Comparison of ENCODE assay signal across 8 mouse cellular contexts in the genomic region with DNA sequence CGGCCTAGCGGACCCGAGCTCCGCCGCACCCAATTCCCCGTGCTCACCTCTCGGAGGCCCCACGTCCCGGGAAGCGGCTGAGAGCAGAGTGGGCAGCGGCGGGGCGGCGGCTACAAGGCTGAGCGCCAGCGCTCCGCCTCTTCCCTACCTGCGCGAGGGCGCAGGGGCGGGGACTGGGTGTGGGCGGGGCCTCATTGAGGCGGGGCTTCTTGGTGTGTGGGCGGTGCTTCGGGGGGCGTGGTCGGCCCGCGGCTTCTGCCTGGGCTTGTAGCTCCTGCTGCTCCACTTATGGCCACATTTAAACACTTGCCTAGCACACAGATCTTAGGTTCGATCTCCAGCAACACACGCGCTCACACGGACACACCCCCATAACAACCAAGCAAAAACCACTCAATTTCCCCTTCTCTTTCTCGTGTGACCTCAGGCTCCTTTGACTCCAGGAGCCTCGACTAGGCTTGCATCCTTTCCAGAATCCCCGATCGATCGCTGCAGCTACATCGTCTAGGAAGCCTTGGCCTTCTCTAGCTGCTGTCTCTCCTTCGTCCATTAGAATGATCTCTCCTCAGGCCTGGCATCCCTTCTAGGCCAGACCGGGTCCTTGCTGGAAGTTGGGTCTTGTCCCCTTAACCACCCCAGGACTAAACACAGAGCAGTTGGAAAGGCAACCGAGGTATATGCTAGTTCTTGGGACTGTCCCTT. TPM values are rescaled to one million over a fixed set of nuclear protein-coding genes. Genes with fewer than 3 reads are reported as not detected.
DNase-seq lines count a peak whose midpoint lies in the region; ATAC-seq and TF ChIP-seq lines count a peak whose summit lies in the region.

No protein-coding gene starts in this region.

- TF ChIP-seq CTCF in E14TG2a.4 (conservative IDR thresholded peaks at IDR 0.05; ENCODE audit: low read length): no peak

- ATAC-seq in forebrain, embryonic 14.5 days: peak; percentile 53
- peak; percentile 54 for ATAC-seq in limb, embryonic 15.5 days (ENCODE audit: insufficient number of reproducible peaks, low FRiP score, low TSS enrichment, low read depth)
- ATAC-seq in midbrain, embryonic 16.5 days: no peak
- peak; percentile 74 for ATAC-seq in stomach, embryonic 14.5 days (ENCODE audit: insufficient number of reproducible peaks, insufficient read depth, low FRiP score, low read depth)

- H3K4me1 ChIP-seq in E14TG2a.4 (replicated peaks; ENCODE audit: low read depth, low read length): peaks cover 72% of the 10 kb centered on the region
- H3K4me1 ChIP-seq in forebrain, embryonic 14.5 days (ENCODE audit: control insufficient read depth, insufficient read depth, low read length): no peaks in the 10 kb centered on the region
- peaks cover 72% of the 10 kb centered on the region for H3K4me1 ChIP-seq in hindbrain, embryonic 10.5 days (replicated peaks)
- peaks cover 51% of the 10 kb centered on the region for H3K4me1 ChIP-seq in limb, embryonic 15.5 days
- H3K4me1 ChIP-seq in midbrain, embryonic 16.5 days (ENCODE audit: control insufficient read depth, insufficient read depth, low read length): peaks cover 5% of the 10 kb centered on the region; the same call in 1 of the 2 replicates
- H3K4me1 ChIP-seq in stomach, embryonic 14.5 days (ENCODE audit: control insufficient read depth, insufficient read depth, low read length): peaks cover 33% of the 10 kb centered on the region

- H3K27ac ChIP-seq in forebrain, embryonic 14.5 days (ENCODE audit: low read depth, low read length): no peak overlapping the region
- peak overlapping the region; percentile 78 for H3K27ac ChIP-seq in hindbrain, embryonic 10.5 days
- 0 out of 2 replicates have a peak overlapping the region, but pooled peaks have one; percentile 5 for H3K27ac ChIP-seq in limb, embryonic 15.5 days
- no peak overlapping the region for H3K27ac ChIP-seq in midbrain, embryonic 16.5 days (ENCODE audit: low read length)
- no peak overlapping the region for H3K27ac ChIP-seq in stomach, embryonic 14.5 days (ENCODE audit: low read length)

- H3K9ac ChIP-seq in forebrain, embryonic 14.5 days (ENCODE audit: low read length): peak overlapping the region; percentile 54
- peak overlapping the region; percentile 47 for H3K9ac ChIP-seq in limb, embryonic 15.5 days
- H3K9ac ChIP-seq in midbrain, embryonic 16.5 days (ENCODE audit: low read depth, low read length): peak overlapping the region; percentile 56
- peak overlapping the region; percentile 57 for H3K9ac ChIP-seq in stomach, embryonic 14.5 days (replicated peaks; ENCODE audit: low read depth, low read length)

- H3K36me3 ChIP-seq in E14TG2a.4 (ENCODE audit: insufficient read depth, low read length): peaks cover 13% of the 10 kb centered on the region
- no peaks in the 10 kb centered on the region for H3K36me3 ChIP-seq in forebrain, embryonic 14.5 days (ENCODE audit: control insufficient read depth, insufficient read depth, low read length)
- H3K36me3 ChIP-seq in hindbrain, embryonic 10.5 days: no peaks in the 10 kb centered on the region
- H3K36me3 ChIP-seq in limb, embryonic 15.5 days: no peaks in the 10 kb centered on the region
- H3K36me3 ChIP-seq in midbrain, embryonic 16.5 days (ENCODE audit: control insufficient read depth, insufficient read depth, low read length): no peaks in the 10 kb centered on the region
- H3K36me3 ChIP-seq in stomach, embryonic 14.5 days (ENCODE audit: control insufficient read depth, insufficient read depth, low read length): no peaks in the 10 kb centered on the region

- peak overlapping the region; percentile 98 for H3K4me3 ChIP-seq in E14TG2a.4 (replicated peaks; ENCODE audit: low read length)
- H3K4me3 ChIP-seq in forebrain, embryonic 14.5 days (ENCODE audit: low read depth, low read length): peak overlapping the region; percentile 42
- H3K4me3 ChIP-seq in hindbrain, embryonic 10.5 days: peak overlapping the region; percentile 73
- peak overlapping the region; percentile 61 for H3K4me3 ChIP-seq in limb, embryonic 15.5 days
- peak overlapping the region; percentile 48 for H3K4me3 ChIP-seq in midbrain, embryonic 16.5 days (ENCODE audit: low read depth, low read length)
- peak overlapping the region; percentile 57 for H3K4me3 ChIP-seq in stomach, embryonic 14.5 days (ENCODE audit: low read depth, low read length)

- peak; percentile 93 for DNase-seq in adrenal gland, postnatal 10 days
- peak; percentile 41 for DNase-seq in forebrain, embryonic 14.5 days (ENCODE audit: low spot score)
- peak; percentile 88 for DNase-seq in hindbrain, embryonic 10.5 days (ENCODE audit: low spot score)
- no peak for DNase-seq in cerebellum, adult 11 months

- 16% methylated on average over 34 of the region's 42 CpGs for WGBS in forebrain, embryonic 14.5 days
- 13% methylated on average over 42 of the region's 42 CpGs for WGBS in hindbrain, embryonic 10.5 days
- 12% methylated on average over 42 of the region's 42 CpGs for WGBS in limb, embryonic 15.5 days
- WGBS in midbrain, embryonic 16.5 days: 16% methylated on average over 32 of the region's 42 CpGs
- 14% methylated on average over 42 of the region's 42 CpGs for WGBS in stomach, embryonic 14.5 days

- H3K9me3 ChIP-seq in E14TG2a.4 (ENCODE audit: low read length): no peaks in the 10 kb centered on the region
- H3K9me3 ChIP-seq in forebrain, embryonic 14.5 days (replicated peaks; ENCODE audit: control insufficient read depth, low read length): no peaks in the 10 kb centered on the region
- H3K9me3 ChIP-seq in hindbrain, embryonic 10.5 days: no peaks in the 10 kb centered on the region
- no peaks in the 10 kb centered on the region for H3K9me3 ChIP-seq in limb, embryonic 15.5 days
- H3K9me3 ChIP-seq in midbrain, embryonic 16.5 days (replicated peaks; ENCODE audit: control insufficient read depth, low read length, poor library complexity, severe bottlenecking): no peaks in the 10 kb centered on the region
- H3K9me3 ChIP-seq in stomach, embryonic 14.5 days (ENCODE audit: control insufficient read depth, low read depth, low read length): no peaks in the 10 kb centered on the region

- H3K27me3 ChIP-seq in E14TG2a.4 (ENCODE audit: insufficient read depth, low read length): peaks cover 13% of the 10 kb centered on the region
- H3K27me3 ChIP-seq in forebrain, embryonic 14.5 days (replicated peaks; ENCODE audit: control insufficient read depth, insufficient read depth, low read length): peaks cover 20% of the 10 kb centered on the region; the same call in 1 of the 2 replicates
- H3K27me3 ChIP-seq in hindbrain, embryonic 10.5 days (ENCODE audit: insufficient read depth, poor library complexity, severe bottlenecking): peaks cover 38% of the 10 kb centered on the region
- H3K27me3 ChIP-seq in limb, embryonic 15.5 days: no peaks in the 10 kb centered on the region
- peaks cover 24% of the 10 kb centered on the region for H3K27me3 ChIP-seq in midbrain, embryonic 16.5 days (ENCODE audit: control insufficient read depth, insufficient read depth, low read depth, low read length)
- H3K27me3 ChIP-seq in stomach, embryonic 14.5 days (ENCODE audit: control insufficient read depth, insufficient read depth, low read length): no peaks in the 10 kb centered on the region

- H3K4me2 ChIP-seq in forebrain, embryonic 14.5 days (ENCODE audit: low read length): peak overlapping the region; percentile 66
- H3K4me2 ChIP-seq in limb, embryonic 15.5 days: peak overlapping the region; percentile 90
- H3K4me2 ChIP-seq in midbrain, embryonic 16.5 days (ENCODE audit: low read length): peak overlapping the region; percentile 78
- H3K4me2 ChIP-seq in stomach, embryonic 14.5 days (replicated peaks; ENCODE audit: low read depth, low read length): peak overlapping the region; percentile 93

RNA-seq across cellular contexts. Expression of a gene that starts 2.5 kb away (rescaled TPM):
- 10 to 100 TPM; 11.1 to 14.4 TPM for total RNA-seq in adrenal gland, postnatal 10 days (2021)
- polyA plus RNA-seq in forebrain, embryonic 14.5 days (2014; fragmentation: Nextera tagmentation; extraction: Ambion mirVana): 0.61 TPM in 2 replicates
- polyA plus RNA-seq in hindbrain, embryonic 10.5 days (2016; fragmentation: Nextera tagmentation; extraction: Ambion mirVana): 3.8 and 6.6 TPM in 2 replicates
- 7.1 and 8.2 TPM in 2 replicates for polyA plus RNA-seq in limb, embryonic 15.5 days (2015; fragmentation: Nextera tagmentation; extraction: Ambion mirVana)
- polyA plus RNA-seq in midbrain, embryonic 16.5 days (2015; fragmentation: Nextera tagmentation; extraction: Ambion mirVana): 0.93 and 1.2 TPM in 2 replicates
- polyA plus RNA-seq in stomach, embryonic 14.5 days (2014; fragmentation: Nextera tagmentation; extraction: Ambion mirVana): 4.5 and 6.2 TPM in 2 replicates

RNA-seq across cellular contexts. Expression of a gene that starts 29.1 kb away (rescaled TPM):
- total RNA-seq in adrenal gland, postnatal 10 days (2021): 1 to 10 TPM; 4.1 to 6.0 TPM
- 1.4 and 1.7 TPM in 2 replicates for polyA plus RNA-seq in forebrain, embryonic 14.5 days (2014; fragmentation: Nextera tagmentation; extraction: Ambion mirVana)
- polyA plus RNA-seq in hindbrain, embryonic 10.5 days (2016; fragmentation: Nextera tagmentation; extraction: Ambion mirVana): 0.47 and 1.2 TPM in 2 replicates
- polyA plus RNA-seq in limb, embryonic 15.5 days (2015; fragmentation: Nextera tagmentation; extraction: Ambion mirVana): 1.9 and 2.6 TPM in 2 replicates
- 3.7 and 4.4 TPM in 2 replicates for polyA plus RNA-seq in midbrain, embryonic 16.5 days (2015; fragmentation: Nextera tagmentation; extraction: Ambion mirVana)
- 1.2 and 1.7 TPM in 2 replicates for polyA plus RNA-seq in stomach, embryonic 14.5 days (2014; fragmentation: Nextera tagmentation; extraction: Ambion mirVana)

RNA-seq across cellular contexts. Expression of a gene that starts 29.8 kb away (rescaled TPM):
- 10 to 100 TPM; 40.8 to 44.7 TPM for total RNA-seq in adrenal gland, postnatal 10 days (2021)
- 14.7 and 15.4 TPM in 2 replicates for polyA plus RNA-seq in forebrain, embryonic 14.5 days (2014; fragmentation: Nextera tagmentation; extraction: Ambion mirVana)
- polyA plus RNA-seq in hindbrain, embryonic 10.5 days (2016; fragmentation: Nextera tagmentation; extraction: Ambion mirVana): 3.5 and 3.8 TPM in 2 replicates
- 20.1 and 22.2 TPM in 2 replicates for polyA plus RNA-seq in limb, embryonic 15.5 days (2015; fragmentation: Nextera tagmentation; extraction: Ambion mirVana)
- 26.4 and 29.3 TPM in 2 replicates for polyA plus RNA-seq in midbrain, embryonic 16.5 days (2015; fragmentation: Nextera tagmentation; extraction: Ambion mirVana)
- polyA plus RNA-seq in stomach, embryonic 14.5 days (2014; fragmentation: Nextera tagmentation; extraction: Ambion mirVana): 19.9 and 20.8 TPM in 2 replicates

RNA-seq across cellular contexts. Expression of a gene that starts 38.0 kb away (rescaled TPM):
- not detected for total RNA-seq in adrenal gland, postnatal 10 days (2021)
- 0.36 TPM in 1 of 2 replicates, not detected in the other for polyA plus RNA-seq in forebrain, embryonic 14.5 days (2014; fragmentation: Nextera tagmentation; extraction: Ambion mirVana)
- not detected in 2 replicates for polyA plus RNA-seq in hindbrain, embryonic 10.5 days (2016; fragmentation: Nextera tagmentation; extraction: Ambion mirVana)
- polyA plus RNA-seq in limb, embryonic 15.5 days (2015; fragmentation: Nextera tagmentation; extraction: Ambion mirVana): not detected in 2 replicates
- polyA plus RNA-seq in midbrain, embryonic 16.5 days (2015; fragmentation: Nextera tagmentation; extraction: Ambion mirVana): 0.20 and 0.36 TPM in 2 replicates
- polyA plus RNA-seq in stomach, embryonic 14.5 days (2014; fragmentation: Nextera tagmentation; extraction: Ambion mirVana): not detected in 2 replicates

RNA-seq across cellular contexts. Expression of a gene that starts 43.0 kb away (rescaled TPM):
- 10 to 100 TPM; 20.8 to 29.8 TPM for total RNA-seq in adrenal gland, postnatal 10 days (2021)
- 16.7 and 20.7 TPM in 2 replicates for polyA plus RNA-seq in forebrain, embryonic 14.5 days (2014; fragmentation: Nextera tagmentation; extraction: Ambion mirVana)
- 8.9 and 10.8 TPM in 2 replicates for polyA plus RNA-seq in hindbrain, embryonic 10.5 days (2016; fragmentation: Nextera tagmentation; extraction: Ambion mirVana)
- polyA plus RNA-seq in limb, embryonic 15.5 days (2015; fragmentation: Nextera tagmentation; extraction: Ambion mirVana): 9.7 and 10.1 TPM in 2 replicates
- 15.5 and 17.0 TPM in 2 replicates for polyA plus RNA-seq in midbrain, embryonic 16.5 days (2015; fragmentation: Nextera tagmentation; extraction: Ambion mirVana)
- 10.1 and 11.4 TPM in 2 replicates for polyA plus RNA-seq in stomach, embryonic 14.5 days (2014; fragmentation: Nextera tagmentation; extraction: Ambion mirVana)

Comparison
In these comparisons a context has a peak if more than half of its experiments do, and no peak if none do; other contexts are left out.
1. H3K4me3 ChIP-seq: peak in every context shown above with its lines; median percentile 98 in E14TG2a.4; 73 in hindbrain, embryonic 10.5 days; 61 in limb, embryonic 15.5 days; 57 in stomach, embryonic 14.5 days; 48 in midbrain, embryonic 16.5 days; 42 in forebrain, embryonic 14.5 days.
2. H3K27ac ChIP-seq: peak in hindbrain, embryonic 10.5 days (single experiment) and limb, embryonic 15.5 days (single experiment); none in forebrain, embryonic 14.5 days (single experiment), midbrain, embryonic 16.5 days (single experiment) and stomach, embryonic 14.5 days (single experiment).
3. Peak in every context shown above with its lines, with median percentiles within 50 percentile points of each other: H3K4me2 ChIP-seq and H3K9ac ChIP-seq.